Mouse (Mus musculus): ENCODE measurements at regions not wholly inside any gene's neighbourhood (a gene's known extent, or its start where the extent isn't known, plus 50 kb on each side); places are given as distances from the start of the nearest gene placed in this dataset.
A peak's percentile ranks its signal among the peaks of the same experiment; 100 is the strongest.

DNA sequence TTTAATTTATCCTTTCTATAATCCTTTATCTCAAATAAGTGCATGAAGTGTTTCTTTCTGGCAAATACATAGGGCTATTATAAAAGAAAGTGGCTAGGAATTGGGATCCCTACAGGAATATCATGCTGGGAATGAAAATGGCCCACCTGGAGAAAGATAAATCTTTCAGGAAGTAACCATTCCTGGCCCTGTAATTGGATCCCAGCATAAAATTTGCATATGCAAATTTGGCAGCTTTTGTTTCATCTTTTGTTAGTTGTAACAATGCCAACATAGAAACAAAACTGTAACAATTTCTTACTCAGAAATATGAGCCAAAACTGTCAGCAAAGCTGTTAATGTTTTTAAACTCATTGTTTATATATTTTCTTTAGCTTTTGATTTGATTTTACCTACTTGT, 430.0 kb upstream of the Gm20594 start:
- Histone ChIP-seq H3K4me1 (replicated peaks) (no peaks in the 10 kb centered on the region), H3K27ac (no peak overlapping the region), H3K9me3 (no peaks in the 10 kb centered on the region), H3K4me2 (replicated peaks) (no peak overlapping the region), H3K9ac (no peak overlapping the region), H3K4me3 (replicated peaks) (no peak overlapping the region), H3K36me3 (no peaks in the 10 kb centered on the region), H3K27me3 (replicated peaks) (no peaks in the 10 kb centered on the region)
- no peak for ATAC-seq

DNA sequence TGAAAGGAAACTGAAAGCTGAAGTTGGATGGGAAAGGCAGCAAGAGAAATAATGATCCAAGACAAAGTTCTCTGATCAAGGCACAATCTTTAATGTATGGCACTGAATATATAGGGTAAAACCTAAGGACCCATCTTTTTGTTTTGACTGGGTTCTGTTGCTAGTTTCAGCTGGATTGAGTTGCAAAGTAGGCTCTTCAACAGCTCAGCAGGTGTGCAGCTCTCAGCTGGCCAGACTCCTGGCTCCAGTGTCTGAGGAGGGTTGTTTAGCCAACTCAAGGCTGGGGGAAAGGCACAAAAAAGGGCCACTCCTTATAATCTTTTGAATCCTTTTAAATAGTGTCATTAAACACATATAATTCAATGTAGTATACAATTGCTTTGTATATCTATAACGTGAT, 416.6 kb upstream of the Gm20594 start:
- no peaks in the 10 kb centered on the region for H3K27me3 ChIP-seq (replicated peaks)
- no peak overlapping the region for H3K9ac ChIP-seq
- WGBS: 34% methylated on average over 1 of the region's 1 CpGs
- no peak overlapping the region for H3K4me3 ChIP-seq (replicated peaks)
- no peak overlapping the region for H3K27ac ChIP-seq
- no peaks in the 10 kb centered on the region for H3K36me3 ChIP-seq
- no peaks in the 10 kb centered on the region for H3K4me1 ChIP-seq (replicated peaks)
- H3K9me3 ChIP-seq: no peaks in the 10 kb centered on the region
- no peak overlapping the region for H3K4me2 ChIP-seq (replicated peaks)
- no peak for ATAC-seq

DNA sequence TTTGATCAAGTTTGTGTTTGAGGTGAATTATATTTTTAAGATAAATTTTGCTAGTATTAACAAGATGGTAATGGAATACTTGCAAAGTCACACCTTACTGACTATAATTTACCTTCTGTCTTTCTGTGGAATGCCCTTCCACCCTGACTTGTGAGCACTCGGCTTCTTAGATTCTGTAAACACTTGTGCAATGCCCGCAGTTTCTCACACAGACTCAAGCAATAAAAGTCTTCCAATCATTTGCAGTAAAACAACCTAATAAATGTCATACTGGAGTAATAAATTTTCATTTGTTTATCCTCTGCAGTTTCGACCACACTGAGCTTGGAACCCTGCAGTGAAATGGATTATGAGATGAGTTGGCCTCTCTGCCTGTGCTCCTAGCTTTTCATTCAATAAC, 408.8 kb upstream of the Gm20594 start:
- no peaks in the 10 kb centered on the region for H3K9me3 ChIP-seq
- H3K27me3 ChIP-seq (replicated peaks): no peaks in the 10 kb centered on the region
- no peak overlapping the region for H3K9ac ChIP-seq
- H3K27ac ChIP-seq: no peak overlapping the region
- ATAC-seq: peak; percentile 71
- no peaks in the 10 kb centered on the region for H3K36me3 ChIP-seq
- WGBS: 13% methylated on average over 3 of the region's 3 CpGs
- H3K4me3 ChIP-seq (replicated peaks): no peak overlapping the region
- no peak overlapping the region for H3K4me2 ChIP-seq (replicated peaks)
- H3K4me1 ChIP-seq (replicated peaks): no peaks in the 10 kb centered on the region

DNA sequence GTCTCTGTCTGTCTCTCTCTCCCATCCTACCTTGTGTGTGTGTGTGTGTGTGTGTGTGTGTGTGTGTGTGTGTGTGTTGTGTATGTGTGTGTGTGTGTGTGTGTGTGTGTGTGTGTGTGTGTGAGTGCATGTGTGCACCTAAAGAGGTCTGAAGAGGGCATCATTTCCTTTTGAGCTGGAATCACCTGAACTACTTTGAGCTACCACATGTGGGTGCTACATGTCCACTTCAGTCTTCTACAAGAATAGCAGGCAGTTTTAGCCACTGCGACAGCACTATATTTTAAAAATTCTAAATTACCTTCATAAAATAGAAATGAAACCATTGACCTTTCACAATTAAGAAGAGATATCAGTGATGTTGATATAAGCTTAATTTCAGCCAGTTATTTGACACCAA, 371.9 kb upstream of the Gm20594 start:
- no peak overlapping the region for H3K4me2 ChIP-seq (replicated peaks)
- no peak overlapping the region for H3K4me3 ChIP-seq (replicated peaks)
- 92% methylated on average over 1 of the region's 1 CpGs for WGBS
- H3K27me3 ChIP-seq (replicated peaks): no peaks in the 10 kb centered on the region
- no peaks in the 10 kb centered on the region for H3K4me1 ChIP-seq (replicated peaks)
- H3K27ac ChIP-seq: no peak overlapping the region
- no peaks in the 10 kb centered on the region for H3K36me3 ChIP-seq
- no peak for ATAC-seq
- H3K9me3 ChIP-seq: no peaks in the 10 kb centered on the region
- H3K9ac ChIP-seq: no peak overlapping the region

DNA sequence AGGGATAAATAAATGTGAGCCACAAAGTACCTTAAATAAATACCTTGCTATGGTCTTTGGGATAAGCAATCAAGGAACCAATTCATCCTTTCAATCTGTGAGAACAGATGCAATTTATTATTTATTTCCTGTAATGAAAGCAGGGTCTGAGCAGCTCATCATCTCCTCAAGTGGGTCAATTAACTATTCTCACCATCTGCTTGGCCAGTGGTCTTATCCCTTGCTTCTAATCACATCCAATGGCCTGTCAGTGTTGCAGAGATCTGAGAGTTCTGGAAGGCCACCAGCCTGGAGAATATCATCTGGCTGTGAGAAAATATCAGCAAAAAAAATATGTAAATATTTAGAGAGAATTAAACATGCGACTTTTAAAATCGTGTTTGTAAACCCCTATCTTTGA, 326.5 kb upstream of the Gm20594 start:
- H3K27me3 ChIP-seq (replicated peaks): no peaks in the 10 kb centered on the region
- H3K4me3 ChIP-seq (replicated peaks): no peak overlapping the region
- H3K27ac ChIP-seq: no peak overlapping the region
- H3K9me3 ChIP-seq: no peaks in the 10 kb centered on the region
- no peak overlapping the region for H3K9ac ChIP-seq
- no peaks in the 10 kb centered on the region for H3K4me1 ChIP-seq (replicated peaks)
- 62% methylated on average over 2 of the region's 2 CpGs for WGBS
- ATAC-seq: no peak
- no peaks in the 10 kb centered on the region for H3K36me3 ChIP-seq
- no peak overlapping the region for H3K4me2 ChIP-seq (replicated peaks)

DNA sequence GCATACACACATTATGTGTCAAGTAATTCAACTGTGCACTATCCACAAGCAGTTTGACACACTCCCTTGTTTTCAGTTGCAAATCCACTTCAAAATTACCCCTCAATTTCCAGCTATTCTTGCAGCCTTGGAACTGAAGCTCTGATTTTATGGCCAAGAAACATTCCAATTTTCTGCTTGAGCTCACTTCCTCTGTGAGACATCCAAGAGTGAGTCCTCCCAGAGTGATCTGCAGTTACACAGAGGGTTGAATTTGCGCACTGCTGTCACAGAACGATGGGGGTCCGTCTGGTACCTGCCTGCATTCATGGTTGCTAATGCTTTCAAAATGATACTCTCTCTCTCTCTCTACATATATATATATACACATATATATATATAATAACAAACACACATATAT, 317.1 kb upstream of the Gm20594 start:
- Histone ChIP-seq H3K27ac (no peak overlapping the region), H3K4me3 (replicated peaks) (no peak overlapping the region), H3K4me2 (replicated peaks) (no peak overlapping the region), H3K36me3 (no peaks in the 10 kb centered on the region), H3K9me3 (no peaks in the 10 kb centered on the region), H3K27me3 (replicated peaks) (no peaks in the 10 kb centered on the region), H3K4me1 (replicated peaks) (no peaks in the 10 kb centered on the region), H3K9ac (no peak overlapping the region)
- no peak for ATAC-seq
- 83% methylated on average over 3 of the region's 3 CpGs for WGBS
